In genomic region chr11:60976742-60977141, GRCm38 (mm10) we compare ENCODE assay signal across 10 mouse cellular contexts. TPM values are rescaled to one million over a fixed set of nuclear protein-coding genes. Genes with fewer than 3 reads are reported as not detected.
DNase-seq lines count a peak whose midpoint lies in the region; ATAC-seq and TF ChIP-seq lines count a peak whose summit lies in the region.
"Had no signal": no experiment of that assay in that cellular context is flagged by ENCODE, and none has a peak within 500 bp of the region (broad histone marks: within the 10 kb centered on the region; RNA-seq: fewer than 3 reads in every experiment).

No protein-coding gene starts in this region.

- DNase-seq in heart, adult 2 months = no peak
- no peak for DNase-seq in heart, adult 9 months (ENCODE audit: low spot score in 2 of 2)
- peak; percentile 98 for DNase-seq in ES-CJ7 (ENCODE audit: low read depth, low spot score)
- peak; percentile 56 for DNase-seq in intestine, embryonic 14.5 days (ENCODE audit: low spot score)
- peak; percentile 18 for DNase-seq in naive thymus-derived CD4-positive, alpha-beta T cell, adult 2 months (ENCODE audit: low read depth)
- no peak for DNase-seq in left cerebral cortex, adult 8-10 months (ENCODE audit: low spot score in 2 of 2)
- DNase-seq in layer of hippocampus, adult 11-12 months (ENCODE audit: low spot score) = no peak
- no peak for DNase-seq in right cerebral cortex, postnatal 14 days

- TF ChIP-seq EP300 in heart, adult 2 months (IDR thresholded peaks at IDR 0.05; ENCODE audit: insufficient read depth, low read depth, low read length) = no peak

- H3K27me3 ChIP-seq in heart, adult 2 months (ENCODE audit: control insufficient read depth, insufficient read depth, low read length) = no peaks in the 10 kb centered on the region
- H3K27me3 ChIP-seq in intestine, embryonic 14.5 days (replicated peaks; ENCODE audit: control insufficient read depth, insufficient read depth, low read length) = no peaks in the 10 kb centered on the region

- TF ChIP-seq CTCF in heart, adult 2 months (IDR thresholded peaks at IDR 0.05) = peak; percentile 23

- H3K79me2 ChIP-seq in heart, adult 2 months (replicated peaks; ENCODE audit: control insufficient read depth, insufficient read depth, low read length) = no peaks in the 10 kb centered on the region

- no peak for TF ChIP-seq POLR2A in heart, adult 2 months (IDR thresholded peaks at IDR 0.05; ENCODE audit: insufficient read depth, low read depth, low read length)

- H3K4me1 ChIP-seq in heart, adult 2 months (ENCODE audit: control insufficient read depth, insufficient read depth, low read length) = peaks cover 2% of the 10 kb centered on the region; the same call in 1 of the 2 replicates
- no peaks in the 10 kb centered on the region for H3K4me1 ChIP-seq in intestine, embryonic 14.5 days (replicated peaks; ENCODE audit: control insufficient read depth, insufficient read depth, low read length)

- no peak overlapping the region for H3K9ac ChIP-seq in heart, adult 2 months (ENCODE audit: low read depth, low read length)
- H3K9ac ChIP-seq in intestine, embryonic 14.5 days (ENCODE audit: low read length) = no peak overlapping the region

- 0 out of 2 replicates have a peak, but pooled peaks have one; percentile 53 for ATAC-seq in intestine, embryonic 14.5 days (replicated peaks; ENCODE audit: low FRiP score, low TSS enrichment, low read depth)

- 37% methylated on average over 8 of the region's 8 CpGs for WGBS in heart, adult 2 months
- WGBS in intestine, embryonic 14.5 days = 30% methylated on average over 8 of the region's 8 CpGs

- no peak overlapping the region for H3K4me2 ChIP-seq in intestine, embryonic 14.5 days (ENCODE audit: low read length)

- peak overlapping the region; percentile 36 for H3K27ac ChIP-seq in heart, adult 2 months
- no peak overlapping the region for H3K27ac ChIP-seq in intestine, embryonic 14.5 days (ENCODE audit: low read depth)

- intact Hi-C loops in heart, adult 2 months (cut with DNase I) = loop anchor here (5.0 kb wide), 1 partner anchor 46 kb away; the partner anchor contains the start of gene Kcnj12

- H3K9me3 ChIP-seq in intestine, embryonic 14.5 days (ENCODE audit: control insufficient read depth, low read length) = no peaks in the 10 kb centered on the region
- H3K9me3 ChIP-seq: G1E had no signal

- no peak overlapping the region for H3K4me3 ChIP-seq in heart, adult 2 months
- H3K4me3 ChIP-seq in intestine, embryonic 14.5 days (ENCODE audit: low read depth, low read length) = no peak overlapping the region

- H3K36me3 ChIP-seq in heart, adult 2 months (ENCODE audit: control insufficient read depth, insufficient read depth, low read length) = no peaks in the 10 kb centered on the region
- no peaks in the 10 kb centered on the region for H3K36me3 ChIP-seq in intestine, embryonic 14.5 days (ENCODE audit: control insufficient read depth, insufficient read depth, low read length)
- H3K36me3 ChIP-seq: G1E had no signal

RNA-seq across cellular contexts. Expression of gene Map2k3, which starts 44.9 kb away (rescaled TPM):
- 10 to 100 TPM; 71.1 to 79.3 TPM for total RNA-seq in heart, adult 2 months (2021)
- polyA plus RNA-seq in heart, adult 2 months (2012; rRNA removed) = 56.5 and 56.7 TPM in 2 replicates
- 91.7 and 94.5 TPM in 2 replicates for polyA plus RNA-seq in intestine, embryonic 14.5 days (2014; fragmentation: Nextera tagmentation; extraction: Ambion mirVana)
- 10 to 100 TPM; 12.0 to 18.7 (median 16.3) TPM for total RNA-seq in left cerebral cortex, adult 8-10 months (2022)

RNA-seq across cellular contexts. Expression of gene Kcnj12, which starts 45.6 kb away (rescaled TPM):
- 10 to 100 TPM; 26.7 to 35.7 TPM for total RNA-seq in heart, adult 2 months (2021)
- polyA plus RNA-seq in heart, adult 2 months (2012; rRNA removed) = 29.5 and 42.6 TPM in 2 replicates
- 1.8 and 1.9 TPM in 2 replicates for polyA plus RNA-seq in intestine, embryonic 14.5 days (2014; fragmentation: Nextera tagmentation; extraction: Ambion mirVana)
- total RNA-seq in left cerebral cortex, adult 8-10 months (2022) = 10 to 100 TPM; 15.1 to 19.8 (median 15.6) TPM
- total RNA-seq: common myeloid progenitor, adult 5-6 weeks; G1E had no signal
- polyA plus RNA-seq: G1E had no signal

Comparison
In these comparisons a context has a peak if more than half of its experiments do, and no peak if none do; other contexts are left out.
1. DNase-seq: peak in ES-CJ7 (single experiment), intestine, embryonic 14.5 days (single experiment) and naive thymus-derived CD4-positive, alpha-beta T cell, adult 2 months (single experiment); none in heart, adult 2 months (0 of 2), heart, adult 9 months (0 of 2), left cerebral cortex, adult 8-10 months (0 of 2), layer of hippocampus, adult 11-12 months (single experiment) and right cerebral cortex, postnatal 14 days (single experiment).